Mouse (Mus musculus): Measurements from ENCODE around the gene Mtus2.

- TF ChIP-seq POLR2A (IDR thresholded peaks at IDR 0.05; ENCODE audit: insufficient read length, low read depth), result no peak
- no peak for TF ChIP-seq MYOD1 (IDR thresholded peaks at IDR 0.05; ENCODE audit: control insufficient read depth in 1 of 3, insufficient read length in 2 of 3, low read depth in 2 of 3)
- no peak for TF ChIP-seq MYOG (IDR thresholded peaks at IDR 0.05; ENCODE audit: control insufficient read depth in 1 of 3, insufficient read depth in 1 of 3, insufficient read length in 2 of 3, low read depth in 2 of 3)
- TF ChIP-seq TCF12 (IDR thresholded peaks at IDR 0.05; ENCODE audit: insufficient read depth, poor library complexity, severe bottlenecking), result no peak
- no peak for TF ChIP-seq MAX (IDR thresholded peaks at IDR 0.05; ENCODE audit: low read depth)
- TF ChIP-seq POLR2AphosphoS2 (IDR thresholded peaks at IDR 0.05; ENCODE audit: insufficient read length, low read depth), result no peak
- TF ChIP-seq CEBPB (IDR thresholded peaks at IDR 0.05; ENCODE audit: insufficient read depth, poor library complexity, severe bottlenecking), result no peak
- TF ChIP-seq REST (IDR thresholded peaks at IDR 0.05; ENCODE audit: insufficient read depth, insufficient read length), result no peak
- TF ChIP-seq E2F4 (IDR thresholded peaks at IDR 0.05; ENCODE audit: insufficient read depth), result no peak
- no peak for TF ChIP-seq USF1 (IDR thresholded peaks at IDR 0.05; ENCODE audit: low read depth)
Measured at GRCm38 (mm10) chr5:148152600-148153402, 195.7 kb downstream of the Mtus2 start.

Measured in myocyte (in vitro differentiated cells).